Mouse (Mus musculus): ENCODE measurements around the gene Arpc1a. TPM values are rescaled to one million over a fixed set of nuclear protein-coding genes. Genes with fewer than 3 reads are reported as not detected.
"Not testable (repeated sequence)": the region's sequence is repeated elsewhere in the genome, so short reads cannot be mapped to it uniquely, and the experiment has no call there.

The Arpc1a gene
- 92.3 and 99.2 TPM in 2 replicates for polyA plus RNA-seq (2015; fragmentation: Nextera tagmentation; extraction: Ambion mirVana)

- Histone ChIP-seq H3K4me3 (peak within 1 kb of the TSS; percentile 89), H3K4me1 (peaks cover 10% of the 10 kb centered on the region), H3K4me2 (peak within 1 kb of the TSS; percentile 93), H3K9me3 (no peaks in the 10 kb centered on the region), H3K36me3 (peaks cover 19% of the 10 kb centered on the region), H3K27me3 (replicated peaks) (no peaks in the 10 kb centered on the region), H3K27ac (replicated peaks) (peak within 1 kb of the TSS; percentile 82), H3K9ac (peak within 1 kb of the TSS; percentile 98)
- ATAC-seq (ENCODE audit: extremely low read depth, insufficient number of reproducible peaks, low FRiP score, low TSS enrichment): peak; percentile 92
- WGBS: under 1% methylated on average over 54 of the region's 54 CpGs
These were observed at the start of gene Arpc1a, which contains the start of gene Kpna7 for GRCm38 (mm10) chr5:145083632-145084451. TSS of gene Arpc1a (plus strand) at chr5:145083830. TSS of gene Kpna7 (minus strand) at chr5:145084030.

GRCm38 (mm10) chr5:145041628-145042027 is 42.0 kb upstream of the Arpc1a start:
- H3K36me3 ChIP-seq: no peaks in the 10 kb centered on the region
- no peaks in the 10 kb centered on the region for H3K27me3 ChIP-seq (replicated peaks)
- 40% methylated on average over 4 of the region's 4 CpGs for WGBS
- H3K4me3 ChIP-seq: no peak overlapping the region
- no peak overlapping the region for H3K4me2 ChIP-seq
- no peak overlapping the region for H3K9ac ChIP-seq
- H3K27ac ChIP-seq (replicated peaks): no peak overlapping the region
- H3K4me1 ChIP-seq: no peaks in the 10 kb centered on the region
- no peaks in the 10 kb centered on the region for H3K9me3 ChIP-seq
- no peak for ATAC-seq (ENCODE audit: extremely low read depth, insufficient number of reproducible peaks, low FRiP score, low TSS enrichment)

GRCm38 (mm10) chr5:145042690-145043089 is 40.9 kb upstream of the Arpc1a start, which contains the start of gene 1700018F24Rik:
TSS of gene 1700018F24Rik (plus strand) at chr5:145042990.
- not testable (repeated sequence) for H3K4me1 ChIP-seq; H3K9ac ChIP-seq; ATAC-seq (ENCODE audit: extremely low read depth, insufficient number of reproducible peaks, low FRiP score, low TSS enrichment); H3K27me3 ChIP-seq (replicated peaks); H3K4me3 ChIP-seq; H3K4me2 ChIP-seq; H3K27ac ChIP-seq (replicated peaks); H3K9me3 ChIP-seq; H3K36me3 ChIP-seq
- WGBS: 62% methylated on average over 3 of the region's 3 CpGs

GRCm38 (mm10) chr5:145054187-145054586 is 29.4 kb upstream of the Arpc1a start:
- not testable (repeated sequence) for H3K9ac ChIP-seq; H3K27ac ChIP-seq (replicated peaks); H3K9me3 ChIP-seq; H3K36me3 ChIP-seq; H3K4me3 ChIP-seq; H3K27me3 ChIP-seq (replicated peaks); H3K4me1 ChIP-seq; H3K4me2 ChIP-seq; ATAC-seq (ENCODE audit: extremely low read depth, insufficient number of reproducible peaks, low FRiP score, low TSS enrichment)
- 25% methylated on average over 3 of the region's 3 CpGs for WGBS

- no peak overlapping the region for H3K4me2 ChIP-seq
- H3K9me3 ChIP-seq: no peaks in the 10 kb centered on the region
- 74% methylated on average over 8 of the region's 8 CpGs for WGBS
- no peak overlapping the region for H3K27ac ChIP-seq (replicated peaks)
- H3K9ac ChIP-seq: no peak overlapping the region
- H3K4me1 ChIP-seq: 0 out of 2 replicates have a peak, but pooled peaks cover 3% of the 10 kb centered on the region
- no peak for ATAC-seq (ENCODE audit: extremely low read depth, insufficient number of reproducible peaks, low FRiP score, low TSS enrichment)
- no peaks in the 10 kb centered on the region for H3K27me3 ChIP-seq (replicated peaks)
- no peaks in the 10 kb centered on the region for H3K36me3 ChIP-seq
- no peak overlapping the region for H3K4me3 ChIP-seq
These were observed 25.7 kb upstream of the Arpc1a start for GRCm38 (mm10) chr5:145057907-145058306.

GRCm38 (mm10) chr5:145058722-145059121 is 24.9 kb upstream of the Arpc1a start:
- no peak overlapping the region for H3K4me2 ChIP-seq
- no peaks in the 10 kb centered on the region for H3K9me3 ChIP-seq
- H3K4me3 ChIP-seq: no peak overlapping the region
- WGBS: 86% methylated on average over 7 of the region's 7 CpGs
- no peak overlapping the region for H3K9ac ChIP-seq
- H3K36me3 ChIP-seq: no peaks in the 10 kb centered on the region
- 0 out of 2 replicates have a peak, but pooled peaks cover 3% of the 10 kb centered on the region for H3K4me1 ChIP-seq
- no peak overlapping the region for H3K27ac ChIP-seq (replicated peaks)
- H3K27me3 ChIP-seq (replicated peaks): no peaks in the 10 kb centered on the region
- no peak for ATAC-seq (ENCODE audit: extremely low read depth, insufficient number of reproducible peaks, low FRiP score, low TSS enrichment)

- Histone ChIP-seq H3K4me2 (no peak overlapping the region), H3K9ac (no peak overlapping the region), H3K9me3 (no peaks in the 10 kb centered on the region), H3K4me1 (no peaks in the 10 kb centered on the region), H3K27ac (replicated peaks) (no peak overlapping the region), H3K27me3 (replicated peaks) (no peaks in the 10 kb centered on the region), H3K36me3 (no peaks in the 10 kb centered on the region), H3K4me3 (no peak overlapping the region)
- WGBS: 69% methylated on average over 2 of the region's 2 CpGs
- ATAC-seq (ENCODE audit: extremely low read depth, insufficient number of reproducible peaks, low FRiP score, low TSS enrichment): no peak
These were observed 24.1 kb upstream of the Arpc1a start for GRCm38 (mm10) chr5:145059524-145059923.

- no peak overlapping the region for H3K9ac ChIP-seq
- WGBS: 84% methylated on average over 1 of the region's 1 CpGs
- H3K27me3 ChIP-seq (replicated peaks): no peaks in the 10 kb centered on the region
These were observed 18.8 kb upstream of the Arpc1a start for GRCm38 (mm10) chr5:145064765-145065340.

GRCm38 (mm10) chr5:145068863-145069262 is 14.8 kb upstream of the Arpc1a start:
- Histone ChIP-seq H3K4me2 (no peak overlapping the region), H3K36me3 (no peaks in the 10 kb centered on the region), H3K9me3 (0 out of 2 replicates have a peak, but pooled peaks cover 3% of the 10 kb centered on the region), H3K27ac (replicated peaks) (no peak overlapping the region), H3K27me3 (replicated peaks) (no peaks in the 10 kb centered on the region), H3K4me3 (no peak overlapping the region), H3K9ac (no peak overlapping the region), H3K4me1 (no peaks in the 10 kb centered on the region)
- no peak for ATAC-seq (ENCODE audit: extremely low read depth, insufficient number of reproducible peaks, low FRiP score, low TSS enrichment)
- 46% methylated on average over 3 of the region's 3 CpGs for WGBS

More at GRCm38 (mm10) chr5:145064765-145065340, 18.8 kb upstream of the Arpc1a start:
- ATAC-seq (ENCODE audit: extremely low read depth, insufficient number of reproducible peaks, low FRiP score, low TSS enrichment): no peak
- no peak overlapping the region for H3K4me2 ChIP-seq
- H3K4me3 ChIP-seq: no peak overlapping the region
- no peak overlapping the region for H3K27ac ChIP-seq (replicated peaks)
- no peaks in the 10 kb centered on the region for H3K4me1 ChIP-seq
- no peaks in the 10 kb centered on the region for H3K9me3 ChIP-seq
- H3K36me3 ChIP-seq: no peaks in the 10 kb centered on the region

GRCm38 (mm10) chr5:145069707-145070106 is 13.9 kb upstream of the Arpc1a start:
- 1% methylated on average over 5 of the region's 5 CpGs for WGBS
- ATAC-seq (ENCODE audit: extremely low read depth, insufficient number of reproducible peaks, low FRiP score, low TSS enrichment): no peak

GRCm38 (mm10) chr5:145071342-145071741 is 12.3 kb upstream of the Arpc1a start:
- H3K4me3 ChIP-seq: no peak overlapping the region
- no peak for ATAC-seq (ENCODE audit: extremely low read depth, insufficient number of reproducible peaks, low FRiP score, low TSS enrichment)
- H3K36me3 ChIP-seq: no peaks in the 10 kb centered on the region
- H3K4me1 ChIP-seq: peaks cover 3% of the 10 kb centered on the region; the same call in 1 of the 2 replicates
- no peaks in the 10 kb centered on the region for H3K27me3 ChIP-seq (replicated peaks)
- H3K27ac ChIP-seq (replicated peaks): no peak overlapping the region
- H3K4me2 ChIP-seq: no peak overlapping the region
- 0 out of 2 replicates have a peak, but pooled peaks cover 3% of the 10 kb centered on the region for H3K9me3 ChIP-seq
- no peak overlapping the region for H3K9ac ChIP-seq
- WGBS: 47% methylated on average over 6 of the region's 6 CpGs

More at GRCm38 (mm10) chr5:145069707-145070106, 13.9 kb upstream of the Arpc1a start:
- Histone ChIP-seq H3K36me3 (no peaks in the 10 kb centered on the region), H3K4me1 (no peaks in the 10 kb centered on the region), H3K4me2 (no peak overlapping the region), H3K4me3 (no peak overlapping the region), H3K27ac (replicated peaks) (no peak overlapping the region), H3K9ac (no peak overlapping the region), H3K27me3 (replicated peaks) (no peaks in the 10 kb centered on the region), H3K9me3 (0 out of 2 replicates have a peak, but pooled peaks cover 3% of the 10 kb centered on the region)
